In the genomic region with DNA sequence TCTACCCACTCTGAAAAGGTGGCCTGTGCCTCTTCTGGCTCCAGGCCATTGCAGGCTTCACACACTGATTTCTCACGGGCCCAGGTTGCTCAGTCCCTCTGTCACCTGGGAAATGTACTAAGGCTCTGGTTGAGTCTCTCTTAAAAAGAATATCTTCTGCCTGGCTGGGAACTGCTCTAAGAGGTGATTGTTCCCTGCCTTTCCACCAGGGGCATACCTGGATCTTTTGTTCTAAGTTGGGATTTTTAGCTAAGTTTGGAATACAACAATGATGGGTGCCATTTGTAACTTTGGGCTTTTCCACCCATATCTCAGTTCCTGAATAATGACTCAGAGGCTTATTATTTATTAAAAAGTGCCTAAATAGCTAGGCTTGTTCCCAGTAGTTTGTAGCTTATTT, we compare ENCODE assay signal across 13 mouse cellular contexts. TPM values are rescaled to one million over a fixed set of nuclear protein-coding genes. Genes with fewer than 3 reads are reported as not detected.
A peak's percentile ranks its signal among the peaks of the same experiment; 100 is the strongest.
DNase-seq lines count a peak whose midpoint lies in the region; ATAC-seq and TF ChIP-seq lines count a peak whose summit lies in the region.
"Had no signal": no experiment of that assay in that cellular context is flagged by ENCODE, and none has a peak within 500 bp of the region (broad histone marks: within the 10 kb centered on the region; RNA-seq: fewer than 3 reads in every experiment).

No protein-coding gene starts in this region.

- no peak for TF ChIP-seq POLR2A in lung, adult 2 months (IDR thresholded peaks at IDR 0.05; ENCODE audit: borderline replicate concordance, extremely low read depth, low read depth, low read length)

- no peak for TF ChIP-seq EP300 in lung, postnatal 0 days (IDR thresholded peaks at IDR 0.05)

- no peak overlapping the region for H3K9ac ChIP-seq in lung, postnatal 0 days (replicated peaks; ENCODE audit: low read depth)
- H3K9ac ChIP-seq: embryonic facial prominence, embryonic 13.5 days had no signal

- no peaks in the 10 kb centered on the region for H3K4me1 ChIP-seq in lung, postnatal 0 days (ENCODE audit: insufficient read depth, low read depth, low read length)
- no peaks in the 10 kb centered on the region for H3K4me1 ChIP-seq in lung, adult 2 months (ENCODE audit: control insufficient read depth, insufficient read depth, low read length)
- H3K4me1 ChIP-seq: embryonic facial prominence, embryonic 13.5 days; forebrain, embryonic 10.5 days; limb, embryonic 10.5 days had no signal

- no peak overlapping the region for H3K27ac ChIP-seq in lung, postnatal 0 days (ENCODE audit: low read length)
- H3K27ac ChIP-seq: embryonic facial prominence, embryonic 13.5 days; forebrain, embryonic 10.5 days; limb, embryonic 10.5 days had no signal

- H3K27me3 ChIP-seq in lung, postnatal 0 days (replicated peaks; ENCODE audit: insufficient read depth, low read length), result no peaks in the 10 kb centered on the region
- no peaks in the 10 kb centered on the region for H3K27me3 ChIP-seq in Patski
- H3K27me3 ChIP-seq: embryonic facial prominence, embryonic 13.5 days had no signal

- ATAC-seq in lung, postnatal 0 days, result no peak
- no peak for ATAC-seq in Patski
- ATAC-seq in frontal cortex, adult (ENCODE audit: low TSS enrichment), result no peak

- H3K4me3 ChIP-seq in lung, postnatal 0 days (ENCODE audit: low read depth, low read length), result no peak overlapping the region
- H3K4me3 ChIP-seq in lung, adult 2 months (replicated peaks; ENCODE audit: extremely low read depth, low read depth, low read length), result no peak overlapping the region
- H3K4me3 ChIP-seq: embryonic facial prominence, embryonic 13.5 days; forebrain, embryonic 10.5 days; limb, embryonic 10.5 days had no signal

- peak; percentile 40; the same call in 1 of the 2 replicates for TF ChIP-seq CTCF in lung, postnatal 0 days (IDR thresholded peaks at IDR 0.05)
- no peak for TF ChIP-seq CTCF in lung, adult 2 months (IDR thresholded peaks at IDR 0.05; ENCODE audit: insufficient read depth, low read length)
- peak; percentile 34 for TF ChIP-seq CTCF in Patski (IDR thresholded peaks at IDR 0.05)

- in situ Hi-C loops in Patski (cut with MboI; ENCODE audit: low pct_unique_long_range_greater_than_20kb), result no loop called here

- peak; percentile 53 for DNase-seq in heart, adult 11 months
- DNase-seq in heart, adult 8-10 months (ENCODE audit: low spot score), result no peak
- DNase-seq in lung, postnatal 0 days (ENCODE audit: low spot score), result peak; percentile 17
- no peak for DNase-seq in lung, adult 2 months
- DNase-seq in Patski (ENCODE audit: low read depth, low spot score), result no peak
- peak; percentile 3 for DNase-seq in retina, postnatal 1 day
- DNase-seq: kidney, postnatal 14 days; lung, adult 18-20 months; right cerebral cortex, postnatal 25 days had no signal

- CTCF ChIA-PET in Patski (lab: Charles Lee), result interaction anchor here (1.2 kb wide), 1 partner anchor 8 kb away, joined by 4 read pairs; no protein-coding TSS in a partner anchor

- H3K36me3 ChIP-seq in lung, postnatal 0 days (ENCODE audit: insufficient read depth, low read length), result peaks cover 8% of the 10 kb centered on the region; the same call in 1 of the 2 replicates

- 67% methylated on average over 1 of the region's 1 CpGs for WGBS in lung, postnatal 0 days
- 60% methylated on average over 1 of the region's 1 CpGs for WGBS in lung, adult 2 months

- POLR2A ChIA-PET in Patski (lab: Charles Lee), result no interaction called here

- no peaks in the 10 kb centered on the region for H3K9me3 ChIP-seq in lung, postnatal 0 days (ENCODE audit: low read length)
- H3K9me3 ChIP-seq: embryonic facial prominence, embryonic 13.5 days; forebrain, embryonic 10.5 days; limb, embryonic 10.5 days had no signal

- H3K4me2 ChIP-seq in lung, postnatal 0 days (replicated peaks; ENCODE audit: low read depth, low read length), result no peak overlapping the region
- H3K4me2 ChIP-seq: embryonic facial prominence, embryonic 13.5 days had no signal

RNA-seq across cellular contexts. Expression of a gene that starts 44.2 kb away (rescaled TPM):
- total RNA-seq in heart, adult 8-10 months (2022), result 1 to 10 TPM; 5.8 to 8.6 (median 7.3) TPM
- polyA plus RNA-seq in lung, postnatal 0 days (2015; fragmentation: Nextera tagmentation; extraction: Ambion mirVana), result 303 and 306 TPM in 2 replicates
- 200 and 209 TPM in 2 replicates for polyA plus RNA-seq in lung, adult 2 months (2012; rRNA removed)
- polyA plus RNA-seq in Patski (2021), result 121 TPM

RNA-seq across cellular contexts. Expression of a gene that starts 53.0 kb away (rescaled TPM):
- 100 to 1,000 TPM; 122 to 130 (median 125) TPM for total RNA-seq in heart, adult 8-10 months (2022)
- polyA plus RNA-seq in lung, postnatal 0 days (2015; fragmentation: Nextera tagmentation; extraction: Ambion mirVana), result 26.9 and 31.3 TPM in 2 replicates
- polyA plus RNA-seq in lung, adult 2 months (2012; rRNA removed), result 48.9 and 59.1 TPM in 2 replicates
- polyA plus RNA-seq in Patski (2021), result 107 TPM

Comparison
In these comparisons a context has a peak if more than half of its experiments do, and no peak if none do; other contexts are left out.
1. DNase-seq: peak in heart, adult 11 months (single experiment), lung, postnatal 0 days (single experiment) and retina, postnatal 1 day (single experiment); none in heart, adult 8-10 months (single experiment), lung, adult 2 months (single experiment) and Patski (single experiment).